Mouse (Mus musculus): Measurements from ENCODE around the gene Lin54.

- no peak for TF ChIP-seq MYOD1 (IDR thresholded peaks at IDR 0.05; ENCODE audit: control insufficient read depth, insufficient read length, low read depth)
- no peak for TF ChIP-seq CTCF (IDR thresholded peaks at IDR 0.05; ENCODE audit: control insufficient read depth, insufficient read depth, insufficient read length)
- TF ChIP-seq MAX (IDR thresholded peaks at IDR 0.05), result no peak
- no peak for TF ChIP-seq USF1 (IDR thresholded peaks at IDR 0.05; ENCODE audit: low read depth)
- no peak for TF ChIP-seq MYOG (IDR thresholded peaks at IDR 0.05; ENCODE audit: control insufficient read depth, extremely low read depth, insufficient read length)
- TF ChIP-seq CEBPB (IDR thresholded peaks at IDR 0.05; ENCODE audit: low read depth), result no peak
- no peak for TF ChIP-seq FOSL1 (IDR thresholded peaks at IDR 0.05; ENCODE audit: insufficient read depth, low read length, poor library complexity, severe bottlenecking)
Observed at GRCm38 (mm10) chr5:100476328-100476727, 24.1 kb downstream of the Lin54 start.
